Mouse (Mus musculus): ENCODE measurements around the gene Gm42878.

DNA sequence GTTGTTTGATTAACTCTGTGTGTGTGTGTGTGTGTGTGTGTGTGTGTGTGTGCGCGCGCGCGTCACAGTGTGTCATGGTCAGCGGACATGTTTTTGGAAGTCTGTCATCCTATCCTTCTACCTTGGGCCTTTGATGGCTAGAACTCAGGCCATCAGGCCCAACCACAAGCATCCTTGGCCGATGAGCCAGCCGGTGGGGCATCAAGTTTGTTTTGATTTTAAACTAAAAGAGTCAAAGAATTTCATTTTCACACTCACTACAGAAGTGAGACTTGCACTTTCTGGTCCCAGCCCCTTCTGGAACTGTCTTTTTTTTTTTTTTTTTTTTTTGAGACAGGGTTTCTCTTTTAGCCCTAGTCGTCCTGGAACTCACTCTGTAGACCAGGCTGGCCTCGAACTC lies 39.7 kb upstream of the Gm42878 start:
- no peak for TF ChIP-seq POLR2A (IDR thresholded peaks at IDR 0.05; ENCODE audit: extremely low read depth, insufficient read depth, low read length)
- TF ChIP-seq CTCF (IDR thresholded peaks at IDR 0.05; ENCODE audit: low read depth, low read length) = no peak
